Mouse (Mus musculus): Measurements from ENCODE around the gene Gfpt2. TPM values are rescaled to one million over a fixed set of nuclear protein-coding genes. Genes with fewer than 3 reads are reported as not detected.
"Not testable (repeated sequence)": the region's sequence is repeated elsewhere in the genome, so short reads cannot be mapped to it uniquely, and the experiment has no call there.

Gfpt2 gene
- polyA plus RNA-seq, 1 experiment from 2014 or later = 3.2 TPM

- Histone ChIP-seq H3K4me3 (no peak overlapping the region), H3K27me3 (replicated peaks) (peaks cover 35% of the 10 kb centered on the region), H3K4me2 (no peak overlapping the region), H3K9me3 (replicated peaks) (no peaks in the 10 kb centered on the region), H3K4me1 (peaks cover 24% of the 10 kb centered on the region), H3K27ac (no peak overlapping the region), H3K36me3 (no peaks in the 10 kb centered on the region), H3K9ac (no peak overlapping the region)
- WGBS (ENCODE audit: insufficient replicate concordance) = 34% methylated on average over 6 of the region's 6 CpGs
- no peak for ATAC-seq
These were observed 5.0 kb downstream of the Gfpt2 start for GRCm38 (mm10) chr11:49798931-49799330.

- H3K4me2 ChIP-seq = no peak overlapping the region
- H3K4me1 ChIP-seq = peaks cover 11% of the 10 kb centered on the region; the same call in 1 of the 2 replicates
- H3K27ac ChIP-seq = no peak overlapping the region
- no peak overlapping the region for H3K4me3 ChIP-seq
- H3K9ac ChIP-seq = no peak overlapping the region
- 73% methylated on average over 4 of the region's 4 CpGs for WGBS (ENCODE audit: insufficient replicate concordance)
- no peaks in the 10 kb centered on the region for H3K36me3 ChIP-seq
- no peak for ATAC-seq
- no peaks in the 10 kb centered on the region for H3K9me3 ChIP-seq (replicated peaks)
- peaks cover 10% of the 10 kb centered on the region for H3K27me3 ChIP-seq (replicated peaks)
These were observed 7.5 kb downstream of the Gfpt2 start for GRCm38 (mm10) chr11:49801516-49801915.

- no peak for ATAC-seq
- Histone ChIP-seq H3K4me1 (peaks cover 6% of the 10 kb centered on the region; the same call in 1 of the 2 replicates), H3K9me3 (replicated peaks) (no peaks in the 10 kb centered on the region), H3K36me3 (no peaks in the 10 kb centered on the region), H3K4me3 (no peak overlapping the region), H3K27me3 (replicated peaks) (no peaks in the 10 kb centered on the region), H3K27ac (no peak overlapping the region), H3K9ac (no peak overlapping the region), H3K4me2 (no peak overlapping the region)
- WGBS (ENCODE audit: insufficient replicate concordance) = 83% methylated on average over 4 of the region's 4 CpGs
These were observed 9.8 kb downstream of the Gfpt2 start for GRCm38 (mm10) chr11:49803801-49804200.

- no peak overlapping the region for H3K4me2 ChIP-seq
- H3K4me1 ChIP-seq = peaks cover 11% of the 10 kb centered on the region
- no peaks in the 10 kb centered on the region for H3K9me3 ChIP-seq (replicated peaks)
- H3K27me3 ChIP-seq (replicated peaks) = no peaks in the 10 kb centered on the region
- 41% methylated on average over 3 of the region's 3 CpGs for WGBS (ENCODE audit: insufficient replicate concordance)
- ATAC-seq = no peak
- no peak overlapping the region for H3K9ac ChIP-seq
- no peak overlapping the region for H3K4me3 ChIP-seq
- H3K27ac ChIP-seq = no peak overlapping the region
- H3K36me3 ChIP-seq = peaks cover 3% of the 10 kb centered on the region; the same call in 1 of the 2 replicates
These were observed 12.2 kb downstream of the Gfpt2 start for GRCm38 (mm10) chr11:49806218-49806617.

- H3K4me1 ChIP-seq = peaks cover 35% of the 10 kb centered on the region
- ATAC-seq = no peak
- H3K4me3 ChIP-seq = no peak overlapping the region
- peaks cover 3% of the 10 kb centered on the region; the same call in 1 of the 2 replicates for H3K36me3 ChIP-seq
- H3K27me3 ChIP-seq (replicated peaks) = no peaks in the 10 kb centered on the region
- H3K9ac ChIP-seq = no peak overlapping the region
- WGBS (ENCODE audit: insufficient replicate concordance) = 82% methylated on average over 9 of the region's 9 CpGs
- H3K4me2 ChIP-seq = no peak overlapping the region
- H3K9me3 ChIP-seq (replicated peaks) = no peaks in the 10 kb centered on the region
- no peak overlapping the region for H3K27ac ChIP-seq
These were observed 15.0 kb downstream of the Gfpt2 start for GRCm38 (mm10) chr11:49808946-49809345.

- peak overlapping the region; percentile 63; the same call in 1 of the 2 replicates for H3K27ac ChIP-seq
- not testable (repeated sequence) for H3K36me3 ChIP-seq; H3K9me3 ChIP-seq (replicated peaks); H3K4me3 ChIP-seq; ATAC-seq; H3K27me3 ChIP-seq (replicated peaks); H3K9ac ChIP-seq
- WGBS (ENCODE audit: insufficient replicate concordance) = 52% methylated on average over 7 of the region's 7 CpGs
- peaks cover 35% of the 10 kb centered on the region for H3K4me1 ChIP-seq
- peak overlapping the region; percentile 46 for H3K4me2 ChIP-seq
These were observed 16.7 kb downstream of the Gfpt2 start for GRCm38 (mm10) chr11:49810696-49811095.

- ATAC-seq = peak; percentile 78
- H3K4me2 ChIP-seq = peak overlapping the region; percentile 46
- H3K9ac ChIP-seq = no peak overlapping the region
- peak overlapping the region; percentile 63 for H3K27ac ChIP-seq
- H3K9me3 ChIP-seq (replicated peaks) = no peaks in the 10 kb centered on the region
- WGBS (ENCODE audit: insufficient replicate concordance) = 18% methylated on average over 8 of the region's 8 CpGs
- no peaks in the 10 kb centered on the region for H3K27me3 ChIP-seq (replicated peaks)
- H3K4me1 ChIP-seq = peaks cover 35% of the 10 kb centered on the region
- H3K4me3 ChIP-seq = no peak overlapping the region
- H3K36me3 ChIP-seq = peaks cover 3% of the 10 kb centered on the region
These were observed 17.1 kb downstream of the Gfpt2 start for GRCm38 (mm10) chr11:49811099-49811541.

GRCm38 (mm10) chr11:49811879-49812278 lies 17.9 kb downstream of the Gfpt2 start:
- Histone ChIP-seq H3K4me1 (peaks cover 35% of the 10 kb centered on the region), H3K4me2 (peak overlapping the region; percentile 46), H3K27me3 (replicated peaks) (no peaks in the 10 kb centered on the region), H3K9ac (no peak overlapping the region), H3K27ac (peak overlapping the region; percentile 63), H3K4me3 (no peak overlapping the region), H3K9me3 (replicated peaks) (no peaks in the 10 kb centered on the region), H3K36me3 (peaks cover 3% of the 10 kb centered on the region)
- 17% methylated on average over 8 of the region's 8 CpGs for WGBS (ENCODE audit: insufficient replicate concordance)
- ATAC-seq = 0 out of 2 replicates have a peak, but pooled peaks have one; percentile 16

GRCm38 (mm10) chr11:49818869-49819566 lies 25.0 kb downstream of the Gfpt2 start:
- H3K4me2 ChIP-seq = no peak overlapping the region
- ATAC-seq = no peak
- H3K36me3 ChIP-seq = no peaks in the 10 kb centered on the region; the same call in 1 of the 2 replicates
- no peaks in the 10 kb centered on the region for H3K27me3 ChIP-seq (replicated peaks)
- H3K9me3 ChIP-seq (replicated peaks) = no peaks in the 10 kb centered on the region
- 81% methylated on average over 15 of the region's 15 CpGs for WGBS (ENCODE audit: insufficient replicate concordance)
- no peak overlapping the region for H3K4me3 ChIP-seq
- H3K4me1 ChIP-seq = peaks cover 13% of the 10 kb centered on the region
- H3K9ac ChIP-seq = no peak overlapping the region
- no peak overlapping the region for H3K27ac ChIP-seq

GRCm38 (mm10) chr11:49819676-49820075 lies 25.7 kb downstream of the Gfpt2 start:
- 81% methylated on average over 7 of the region's 7 CpGs for whole genome bisulfite sequencing (ENCODE audit: insufficient replicate concordance)
- Histone ChIP-seq H3K27me3 (replicated peaks) (no peaks in the 10 kb centered on the region), H3K4me2 (no peak overlapping the region), H3K4me3 (no peak overlapping the region), H3K9ac (no peak overlapping the region), H3K4me1 (peaks cover 13% of the 10 kb centered on the region), H3K36me3 (no peaks in the 10 kb centered on the region), H3K27ac (no peak overlapping the region), H3K9me3 (replicated peaks) (no peaks in the 10 kb centered on the region)
- ATAC-seq = no peak

- no peak overlapping the region for H3K4me2 ChIP-seq
- whole genome bisulfite sequencing (ENCODE audit: insufficient replicate concordance) = 76% methylated on average over 2 of the region's 2 CpGs
- no peaks in the 10 kb centered on the region for H3K36me3 ChIP-seq
- no peak overlapping the region for H3K4me3 ChIP-seq
- H3K9ac ChIP-seq = no peak overlapping the region
- peaks cover 14% of the 10 kb centered on the region for H3K4me1 ChIP-seq
- H3K27me3 ChIP-seq (replicated peaks) = no peaks in the 10 kb centered on the region
- no peaks in the 10 kb centered on the region for H3K9me3 ChIP-seq (replicated peaks)
- ATAC-seq = no peak
- no peak overlapping the region for H3K27ac ChIP-seq
These were observed 26.9 kb downstream of the Gfpt2 start for GRCm38 (mm10) chr11:49820928-49821327.

- Histone ChIP-seq H3K9me3 (replicated peaks) (no peaks in the 10 kb centered on the region), H3K4me2 (no peak overlapping the region), H3K27ac (no peak overlapping the region), H3K9ac (no peak overlapping the region), H3K27me3 (replicated peaks) (no peaks in the 10 kb centered on the region), H3K4me3 (no peak overlapping the region), H3K36me3 (no peaks in the 10 kb centered on the region), H3K4me1 (peaks cover 18% of the 10 kb centered on the region)
- no peak for ATAC-seq
- 85% methylated on average over 2 of the region's 2 CpGs for WGBS (ENCODE audit: insufficient replicate concordance)
These were observed 27.6 kb downstream of the Gfpt2 start for GRCm38 (mm10) chr11:49821546-49821945.

Data from liver, embryonic 12.5 days (tissue).